Mouse (Mus musculus) midbrain, postnatal 0 days (tissue): ENCODE measurements at regions not wholly inside any gene's neighbourhood (a gene's known extent, or its start where the extent isn't known, plus 50 kb on each side); places are given as distances from the start of the nearest gene placed in this dataset.
"Not testable (repeated sequence)": the region's sequence is repeated elsewhere in the genome, so short reads cannot be mapped to it uniquely, and the experiment has no call there.

Source experiments
- ATAC-seq: fragments of 200-750 bp; cut with Nextera tagmentation; 2 replicates; pipeline ENCODE4 v1.8.0; 2017; ENCODE audit warnings: moderate number of reproducible peaks, mild to moderate bottlenecking, moderate TSS enrichment, moderate library complexity; ENCODE audit not compliant: low FRiP score
- DNase-seq: peaks from one replicate; pipeline ENCODE4 v3.0.0-alpha.2; 2015; ENCODE audit warnings: low spot score
- H3K27ac ChIP-seq: fragments of 300-500 bp; sonication (generic); 2 replicates; pipeline ENCODE4 v1.5.1; 2014; ENCODE audit warnings: low read depth, mild to moderate bottlenecking, low read length, mixed read lengths
- H3K27me3 ChIP-seq: fragments of 300-500 bp; sonication (generic); 2 replicates; pipeline ENCODE4 v1.6.1; 2014; ENCODE audit warnings: low read length, control low read depth, mixed read lengths; ENCODE audit not compliant: insufficient read depth
- H3K36me3 ChIP-seq: fragments of 300-500 bp; sonication (generic); 2 replicates; pipeline ENCODE4 v1.6.1; 2014; ENCODE audit warnings: low read length, control low read depth, mixed read lengths; ENCODE audit not compliant: insufficient read depth
- H3K4me1 ChIP-seq: fragments of 300-500 bp; sonication (generic); 2 replicates; pipeline ENCODE4 v1.6.1; 2014; ENCODE audit warnings: mild to moderate bottlenecking, control low read depth, antibody characterized with exemption, low read length, mixed read lengths; ENCODE audit not compliant: insufficient read depth
- H3K4me2 ChIP-seq: fragments of 300-500 bp; sonication (generic); 2 replicates; pipeline ENCODE4 v1.6.1; 2014; ENCODE audit warnings: low read depth, mild to moderate bottlenecking, low read length, mixed read lengths; ENCODE audit not compliant: poor library complexity, severe bottlenecking
- H3K4me3 ChIP-seq: fragments of 300-500 bp; sonication (generic); 2 replicates; pipeline ENCODE4 v1.5.1; 2014; ENCODE audit warnings: low read depth, mild to moderate bottlenecking, low read length, moderate library complexity
- H3K9ac ChIP-seq: fragments of 300-500 bp; sonication (generic); replicated peaks from 2 replicates; pipeline ENCODE4 v1.6.1; 2014; ENCODE audit warnings: mild to moderate bottlenecking, low read length, moderate library complexity, mixed read lengths; ENCODE audit not compliant: poor library complexity, severe bottlenecking
- H3K9me3 ChIP-seq: fragments of 300-500 bp; sonication (generic); 2 replicates; pipeline ENCODE4 v1.6.1; 2016; ENCODE audit warnings: low read length, control low read depth
- CTCF ChIP-seq: IDR thresholded peaks from 2 replicates; pipeline ENCODE4 v1.5.1; 2016; ENCODE audit warnings: antibody characterized with exemption, mild to moderate bottlenecking
- WGBS: fragments of 180-500 bp; shearing (Covaris S2); extraction: QIAGEN DNeasy Blood & Tissue Kit; methylation state at CpG from one replicate; pipeline ENCODE4 v1.1.7; 2014; 5-methylcytosine and 5-hydroxymethylcytosine counted together

DNA sequence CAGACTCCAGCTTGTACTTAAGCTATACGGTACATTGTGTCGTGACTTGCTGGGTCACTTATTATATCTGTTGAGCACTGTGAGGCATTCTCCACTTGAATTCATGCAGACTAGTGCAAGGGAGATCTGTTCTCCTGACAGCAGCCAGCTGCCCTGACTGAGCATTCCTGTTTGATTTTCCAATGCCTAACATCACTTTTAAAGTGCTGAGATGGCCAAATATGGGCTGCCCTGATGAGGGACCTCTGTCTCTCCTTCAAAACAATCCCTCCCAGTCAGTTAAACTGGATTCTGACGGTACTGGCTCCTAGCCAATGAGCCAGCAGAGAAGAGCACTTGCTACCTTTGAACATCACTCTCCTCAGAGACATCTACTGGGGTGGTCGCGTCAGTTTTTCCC, 57.6 kb upstream of the Lekr1 start:
- Histone ChIP-seq H3K4me3 (no peak overlapping the region), H3K9ac (no peak overlapping the region), H3K27me3 (no peaks in the 10 kb centered on the region), H3K4me2 (no peak overlapping the region), H3K27ac (no peak overlapping the region), H3K4me1 (no peaks in the 10 kb centered on the region), H3K36me3 (no peaks in the 10 kb centered on the region), H3K9me3 (no peaks in the 10 kb centered on the region)
- ATAC-seq (no peak), DNase-seq (peak; percentile 9)
- no peak for TF ChIP-seq CTCF
- 61% methylated on average over 5 of the region's 5 CpGs for WGBS

DNA sequence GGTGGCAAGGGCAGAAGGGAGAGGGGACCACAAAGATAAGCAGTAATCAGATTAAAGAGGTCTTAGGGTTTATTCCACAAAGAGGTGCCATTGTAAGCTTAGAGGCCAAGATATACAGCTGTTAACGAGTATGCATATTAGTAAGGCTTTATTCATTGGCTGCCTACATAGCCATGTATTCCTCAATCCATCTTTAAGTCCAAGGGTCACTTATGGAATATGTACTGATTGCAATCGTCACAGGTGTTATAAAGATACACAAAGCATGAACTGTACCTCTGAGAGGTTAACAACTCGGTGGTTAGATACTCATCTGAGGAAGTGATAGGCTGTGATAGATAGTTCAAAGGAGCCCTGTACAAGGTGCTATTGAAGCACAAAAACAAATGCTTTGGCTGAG, 54.3 kb upstream of the Lekr1 start:
- Histone ChIP-seq H3K9me3 (no peaks in the 10 kb centered on the region), H3K9ac (no peak overlapping the region), H3K4me1 (no peaks in the 10 kb centered on the region), H3K4me2 (no peak overlapping the region), H3K36me3 (no peaks in the 10 kb centered on the region), H3K27ac (no peak overlapping the region), H3K4me3 (no peak overlapping the region), H3K27me3 (no peaks in the 10 kb centered on the region)
- ATAC-seq (no peak), DNase-seq (no peak)
- WGBS: 79% methylated on average over 3 of the region's 3 CpGs
- TF ChIP-seq CTCF: no peak

DNA sequence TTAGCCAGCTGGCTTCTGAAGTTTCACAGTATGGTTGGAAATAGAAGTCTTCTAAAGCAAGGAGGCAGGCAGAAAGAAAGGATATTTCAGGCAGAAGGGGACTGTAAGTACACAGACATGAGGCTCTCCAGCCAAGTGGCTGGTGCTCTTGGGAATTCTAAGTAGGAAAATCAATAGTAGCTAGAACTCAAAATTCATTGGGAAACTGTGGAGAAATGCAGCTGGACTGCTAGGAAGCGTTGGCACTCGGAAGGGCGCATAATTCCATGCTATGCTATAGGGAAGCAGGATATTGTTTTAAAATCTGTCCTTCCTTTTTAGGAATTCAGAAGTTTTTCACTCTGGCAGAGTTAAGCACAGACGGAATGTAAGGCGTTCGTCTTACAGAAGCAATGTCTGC, 53.6 kb upstream of the Lekr1 start:
- Histone ChIP-seq H3K9me3 (no peaks in the 10 kb centered on the region), H3K9ac (no peak overlapping the region), H3K27me3 (no peaks in the 10 kb centered on the region), H3K36me3 (no peaks in the 10 kb centered on the region), H3K4me3 (no peak overlapping the region), H3K4me1 (no peaks in the 10 kb centered on the region), H3K4me2 (no peak overlapping the region), H3K27ac (no peak overlapping the region)
- TF ChIP-seq CTCF: no peak
- peak; percentile 33 for DNase-seq
- 46% methylated on average over 6 of the region's 6 CpGs for whole genome bisulfite sequencing
- ATAC-seq: no peak

DNA sequence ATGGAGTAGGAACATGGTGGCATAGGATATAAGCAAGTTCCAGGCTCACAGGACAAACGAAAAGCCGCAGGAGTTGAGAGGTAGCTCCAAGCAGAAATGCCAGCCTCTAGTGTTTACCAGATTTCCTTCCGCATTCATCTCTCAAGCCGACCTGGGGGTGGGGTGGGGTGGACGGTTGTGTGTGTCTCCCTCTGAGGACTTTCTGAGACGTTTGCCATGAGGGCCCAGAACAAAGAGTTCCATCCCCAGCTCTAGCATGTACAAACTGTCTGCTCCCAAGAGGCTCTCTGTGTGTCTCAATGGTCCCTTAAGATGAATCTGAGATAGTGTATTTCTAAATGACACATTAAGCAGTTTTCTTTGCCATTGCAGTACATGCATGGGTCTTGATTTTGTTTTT, 53.1 kb upstream of the Lekr1 start:
- no peak for TF ChIP-seq CTCF
- H3K4me1 ChIP-seq: no peaks in the 10 kb centered on the region
- no peak overlapping the region for H3K4me3 ChIP-seq
- ATAC-seq (no peak), DNase-seq (no peak)
- H3K4me2 ChIP-seq: no peak overlapping the region
- no peaks in the 10 kb centered on the region for H3K27me3 ChIP-seq
- H3K36me3 ChIP-seq: no peaks in the 10 kb centered on the region
- 67% methylated on average over 6 of the region's 6 CpGs for WGBS
- H3K27ac ChIP-seq: no peak overlapping the region
- no peaks in the 10 kb centered on the region for H3K9me3 ChIP-seq
- no peak overlapping the region for H3K9ac ChIP-seq

DNA sequence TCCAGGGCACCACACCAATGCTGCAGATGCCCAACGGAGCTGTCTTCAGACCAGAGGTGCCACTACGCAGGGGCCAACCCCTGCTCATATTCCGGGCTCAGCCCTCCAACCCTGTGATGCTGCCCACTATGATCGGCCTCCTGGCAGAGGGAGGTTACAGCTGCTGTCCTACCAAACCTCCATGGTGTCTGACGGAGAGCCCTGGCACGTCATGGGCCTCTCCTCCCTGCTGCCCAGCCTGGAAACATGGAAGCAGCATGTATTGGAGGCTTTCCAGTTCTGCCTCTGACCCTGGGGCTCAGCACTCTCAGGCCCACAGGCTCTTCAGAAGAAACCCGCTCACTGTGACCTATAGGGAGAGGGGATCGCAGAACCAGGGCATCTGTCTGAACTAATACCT, 51.1 kb upstream of the Lekr1 start:
- H3K9ac ChIP-seq, DNase-seq, ATAC-seq, H3K27ac ChIP-seq, H3K4me3 ChIP-seq, H3K36me3 ChIP-seq, H3K4me2 ChIP-seq, H3K27me3 ChIP-seq, H3K4me1 ChIP-seq, H3K9me3 ChIP-seq: not testable (repeated sequence)
- WGBS: 86% methylated on average over 8 of the region's 8 CpGs
